Mouse (Mus musculus): Measurements from ENCODE around the gene Abcb5. TPM values are rescaled to one million over a fixed set of nuclear protein-coding genes. Genes with fewer than 3 reads are reported as not detected.

Gene Abcb5
- total and polyA plus RNA-seq, 3 experiments: not detected

- H3K9ac ChIP-seq (ENCODE audit: control insufficient read depth, low read depth, low read length, poor library complexity, severe bottlenecking): no peak overlapping the region
- no peaks in the 10 kb centered on the region for H3K36me3 ChIP-seq (ENCODE audit: control insufficient read depth in 1 of 2, insufficient read depth in 2 of 2, low read length in 2 of 2)
- no peaks in the 10 kb centered on the region for H3K27me3 ChIP-seq (ENCODE audit: control insufficient read depth in 1 of 2, insufficient read depth in 2 of 2, low read length in 2 of 2)
- TF ChIP-seq GATA1 (IDR thresholded peaks at IDR 0.05; ENCODE audit: low read depth, low read length) (no peak), RCOR1 (IDR thresholded peaks at IDR 0.05; ENCODE audit: low read depth, low read length) (no peak), TCF12 (IDR thresholded peaks at IDR 0.05; ENCODE audit: low read depth, low read length) (no peak), MAX (IDR thresholded peaks at IDR 0.05; ENCODE audit: low read length) (no peak), KAT2A (conservative IDR thresholded peaks at IDR 0.05; ENCODE audit: low read depth, low read length) (no peak)
- no peaks in the 10 kb centered on the region for H3K9me3 ChIP-seq (replicated peaks; ENCODE audit: insufficient read depth, low read length)
- H3K27ac ChIP-seq (ENCODE audit: control insufficient read depth, low read depth, low read length): no peak overlapping the region
- no peak for DNase-seq (ENCODE audit: low read depth, low spot score)
- no peaks in the 10 kb centered on the region for H3K4me1 ChIP-seq (ENCODE audit: control insufficient read depth in 1 of 2, insufficient read depth in 2 of 2, low read length in 2 of 2)
- H3K79me2 ChIP-seq (ENCODE audit: control insufficient read depth, insufficient read depth, low read length, poor library complexity): no peaks in the 10 kb centered on the region
- no peak overlapping the region for H3K4me3 ChIP-seq (ENCODE audit: control insufficient read depth in 1 of 2, insufficient read depth in 1 of 2, low read depth in 2 of 2, low read length in 2 of 2)
Measured at GRCm38 (mm10) chr12:118850851-118851410, 115.3 kb downstream of the Abcb5 start.

DNA sequence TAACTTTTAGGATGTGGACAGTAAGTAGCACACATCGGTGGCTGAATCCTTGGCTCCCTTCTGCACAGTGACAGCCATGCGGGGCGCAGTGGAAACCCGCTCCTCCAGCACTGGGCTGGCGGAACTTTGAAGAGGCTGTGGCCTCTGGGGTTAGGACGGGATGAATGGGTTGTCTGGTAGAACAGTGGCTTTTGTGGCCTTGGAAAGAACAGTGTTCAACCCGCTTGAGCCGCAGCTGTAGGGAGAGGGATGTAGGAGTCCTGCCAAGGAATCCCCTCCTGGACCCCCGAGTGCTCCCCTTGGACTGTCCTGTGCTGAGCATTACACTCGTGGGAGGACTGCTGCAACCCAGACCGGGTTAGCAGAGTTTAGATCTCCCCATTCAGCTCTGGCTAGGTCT is 116.2 kb downstream of the Abcb5 start:
- Histone ChIP-seq H3K79me2 (ENCODE audit: control insufficient read depth, insufficient read depth, low read length, poor library complexity) (no peaks in the 10 kb centered on the region), H3K4me3 (ENCODE audit: control insufficient read depth in 1 of 2, insufficient read depth in 1 of 2, low read depth in 2 of 2, low read length in 2 of 2) (no peak overlapping the region), H3K9me3 (replicated peaks; ENCODE audit: insufficient read depth, low read length) (no peaks in the 10 kb centered on the region), H3K27me3 (ENCODE audit: control insufficient read depth in 1 of 2, insufficient read depth in 2 of 2, low read length in 2 of 2) (no peaks in the 10 kb centered on the region), H3K27ac (ENCODE audit: control insufficient read depth, low read depth, low read length) (no peak overlapping the region), H3K4me1 (ENCODE audit: control insufficient read depth in 1 of 2, insufficient read depth in 2 of 2, low read length in 2 of 2) (no peaks in the 10 kb centered on the region), H3K36me3 (ENCODE audit: control insufficient read depth in 1 of 2, insufficient read depth in 2 of 2, low read length in 2 of 2) (no peaks in the 10 kb centered on the region), H3K9ac (ENCODE audit: control insufficient read depth, low read depth, low read length, poor library complexity, severe bottlenecking) (no peak overlapping the region)
- TF ChIP-seq ZMIZ1 (IDR thresholded peaks at IDR 0.05; ENCODE audit: low read depth, low read length) (no peak), USF2 (IDR thresholded peaks at IDR 0.05; ENCODE audit: borderline replicate concordance in 1 of 2, insufficient read depth in 1 of 2, low read depth in 1 of 2, low read length in 2 of 2) (no peak), POLR2AphosphoS5 (IDR thresholded peaks at IDR 0.05; ENCODE audit: borderline replicate concordance, low read depth, low read length) (no peak), MYC (IDR thresholded peaks at IDR 0.05; ENCODE audit: low read depth, low read length) (no peak), BHLHE40 (IDR thresholded peaks at IDR 0.05; ENCODE audit: borderline replicate concordance, low read depth, low read length) (no peak), TBP (IDR thresholded peaks at IDR 0.05; ENCODE audit: low read depth, low read length) (no peak), NRF1 (IDR thresholded peaks at IDR 0.05; ENCODE audit: insufficient read depth, low read depth, low read length, poor library complexity, severe bottlenecking) (no peak), CHD1 (IDR thresholded peaks at IDR 0.05; ENCODE audit: low read depth, low read length) (no peak), TCF12 (IDR thresholded peaks at IDR 0.05; ENCODE audit: low read depth, low read length) (no peak), GABPA (IDR thresholded peaks at IDR 0.05; ENCODE audit: low read depth, low read length) (no peak), GATA1 (IDR thresholded peaks at IDR 0.05; ENCODE audit: low read depth, low read length) (no peak), RAD21 (IDR thresholded peaks at IDR 0.05; ENCODE audit: low read depth, low read length) (no peak), MAX (IDR thresholded peaks at IDR 0.05; ENCODE audit: low read length) (no peak), USF1 (IDR thresholded peaks at IDR 0.05; ENCODE audit: low read depth, low read length) (no peak)
- no peak for DNase-seq (ENCODE audit: low read depth, low spot score)
